26 mouse cellular contexts compared by ENCODE assay signal in the genomic region with DNA sequence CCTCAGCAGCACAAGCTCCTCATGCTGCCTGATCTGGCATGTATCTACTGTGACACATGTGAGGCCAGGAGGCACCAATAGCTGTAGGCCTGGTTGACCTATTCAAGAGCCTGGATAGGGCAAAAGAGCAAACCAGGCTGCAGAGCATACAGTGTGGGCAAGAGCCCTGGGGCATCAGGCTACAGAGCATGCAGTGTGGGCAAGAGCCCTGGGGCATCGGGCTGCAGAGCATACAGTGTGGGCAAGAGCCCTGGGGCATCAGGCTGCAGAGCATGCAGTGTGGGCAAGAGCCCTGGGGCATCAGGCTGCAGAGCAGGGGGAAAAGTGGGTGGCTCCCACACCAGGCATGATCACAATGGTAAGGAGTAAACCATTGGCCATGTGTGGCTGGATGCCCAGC.
DNase-seq lines count a peak whose midpoint lies in the region; ATAC-seq and TF ChIP-seq lines count a peak whose summit lies in the region.
"Had no signal": no experiment of that assay in that cellular context is flagged by ENCODE, and none has a peak within 500 bp of the region (broad histone marks: within the 10 kb centered on the region; RNA-seq: fewer than 3 reads in every experiment).

No protein-coding gene starts in this region.

- H3K9ac ChIP-seq in forebrain, embryonic 12.5 days, result no peak overlapping the region
- no peak overlapping the region for H3K9ac ChIP-seq in hindbrain, embryonic 14.5 days
- H3K9ac ChIP-seq in hindbrain, postnatal 0 days (replicated peaks; ENCODE audit: low read length), result no peak overlapping the region
- no peak overlapping the region for H3K9ac ChIP-seq in hindbrain, embryonic 12.5 days
- no peak overlapping the region for H3K9ac ChIP-seq in midbrain, embryonic 13.5 days (replicated peaks)
- H3K9ac ChIP-seq: embryonic facial prominence, embryonic 12.5 days; heart, embryonic 12.5 days; heart, embryonic 15.5 days had no signal

- peaks cover 9% of the 10 kb centered on the region for H3K4me1 ChIP-seq in forebrain, embryonic 10.5 days
- H3K4me1 ChIP-seq in forebrain, embryonic 12.5 days, result no peaks in the 10 kb centered on the region
- 0 out of 2 replicates have a peak, but pooled peaks cover 3% of the 10 kb centered on the region for H3K4me1 ChIP-seq in hindbrain, embryonic 10.5 days (replicated peaks)
- H3K4me1 ChIP-seq in hindbrain, embryonic 14.5 days (replicated peaks; ENCODE audit: control insufficient read depth, insufficient read depth, low read length), result no peaks in the 10 kb centered on the region
- no peaks in the 10 kb centered on the region for H3K4me1 ChIP-seq in hindbrain, postnatal 0 days (ENCODE audit: insufficient read depth, low read length)
- no peaks in the 10 kb centered on the region for H3K4me1 ChIP-seq in hindbrain, embryonic 12.5 days
- no peaks in the 10 kb centered on the region for H3K4me1 ChIP-seq in midbrain, embryonic 13.5 days (replicated peaks)
- H3K4me1 ChIP-seq in midbrain, embryonic 10.5 days, result 0 out of 2 replicates have a peak, but pooled peaks cover 3% of the 10 kb centered on the region
- H3K4me1 ChIP-seq: embryonic facial prominence, embryonic 12.5 days; heart, embryonic 12.5 days; heart, embryonic 15.5 days had no signal

- no peak overlapping the region for H3K4me3 ChIP-seq in forebrain, embryonic 10.5 days
- H3K4me3 ChIP-seq in forebrain, embryonic 12.5 days (replicated peaks), result no peak overlapping the region
- no peak overlapping the region for H3K4me3 ChIP-seq in hindbrain, embryonic 10.5 days
- no peak overlapping the region for H3K4me3 ChIP-seq in hindbrain, embryonic 14.5 days (replicated peaks; ENCODE audit: low read length)
- no peak overlapping the region for H3K4me3 ChIP-seq in hindbrain, postnatal 0 days (ENCODE audit: low read length)
- no peak overlapping the region for H3K4me3 ChIP-seq in hindbrain, embryonic 12.5 days
- no peak overlapping the region for H3K4me3 ChIP-seq in midbrain, embryonic 13.5 days (replicated peaks)
- no peak overlapping the region for H3K4me3 ChIP-seq in midbrain, embryonic 10.5 days
- H3K4me3 ChIP-seq: embryonic facial prominence, embryonic 12.5 days; erythroblast, embryonic 14.5 days; heart, embryonic 12.5 days; heart, embryonic 15.5 days had no signal

- TF ChIP-seq CTCF in hindbrain, postnatal 0 days (IDR thresholded peaks at IDR 0.05; ENCODE audit: low read depth), result no peak

- WGBS in forebrain, embryonic 10.5 days, result 96% methylated on average over 1 of the region's 1 CpGs
- WGBS in forebrain, embryonic 12.5 days, result 95% methylated on average over 1 of the region's 1 CpGs
- 100% methylated on average over 1 of the region's 1 CpGs for WGBS in hindbrain, embryonic 10.5 days
- WGBS in hindbrain, embryonic 14.5 days, result 92% methylated on average over 1 of the region's 1 CpGs
- WGBS in hindbrain, postnatal 0 days, result 92% methylated on average over 1 of the region's 1 CpGs
- WGBS in hindbrain, embryonic 12.5 days, result 87% methylated on average over 1 of the region's 1 CpGs
- WGBS in midbrain, embryonic 13.5 days, result 88% methylated on average over 1 of the region's 1 CpGs
- 96% methylated on average over 1 of the region's 1 CpGs for WGBS in midbrain, embryonic 10.5 days

- no peak overlapping the region for H3K4me2 ChIP-seq in forebrain, embryonic 12.5 days
- H3K4me2 ChIP-seq in hindbrain, embryonic 14.5 days (replicated peaks), result no peak overlapping the region
- no peak overlapping the region for H3K4me2 ChIP-seq in hindbrain, postnatal 0 days (ENCODE audit: low read depth, low read length)
- no peak overlapping the region for H3K4me2 ChIP-seq in hindbrain, embryonic 12.5 days (replicated peaks)
- H3K4me2 ChIP-seq in midbrain, embryonic 13.5 days (replicated peaks), result no peak overlapping the region
- H3K4me2 ChIP-seq: embryonic facial prominence, embryonic 12.5 days; heart, embryonic 12.5 days; heart, embryonic 15.5 days had no signal

- H3K27me3 ChIP-seq in forebrain, embryonic 10.5 days (ENCODE audit: poor library complexity, severe bottlenecking), result no peaks in the 10 kb centered on the region
- no peaks in the 10 kb centered on the region for H3K27me3 ChIP-seq in forebrain, embryonic 12.5 days
- no peaks in the 10 kb centered on the region; the same call in 1 of the 2 replicates for H3K27me3 ChIP-seq in hindbrain, embryonic 10.5 days (ENCODE audit: insufficient read depth, poor library complexity, severe bottlenecking)
- H3K27me3 ChIP-seq in hindbrain, embryonic 14.5 days (ENCODE audit: control insufficient read depth, insufficient read depth, low read length), result no peaks in the 10 kb centered on the region
- no peaks in the 10 kb centered on the region for H3K27me3 ChIP-seq in hindbrain, postnatal 0 days (ENCODE audit: insufficient read depth, low read length)
- no peaks in the 10 kb centered on the region for H3K27me3 ChIP-seq in hindbrain, embryonic 12.5 days
- H3K27me3 ChIP-seq in midbrain, embryonic 13.5 days, result no peaks in the 10 kb centered on the region
- H3K27me3 ChIP-seq in midbrain, embryonic 10.5 days (ENCODE audit: low read depth, poor library complexity, severe bottlenecking), result no peaks in the 10 kb centered on the region
- H3K27me3 ChIP-seq: embryonic facial prominence, embryonic 12.5 days; heart, embryonic 15.5 days had no signal

- 0 out of 2 replicates have a peak overlapping the region, but pooled peaks have one; percentile 16 for H3K27ac ChIP-seq in forebrain, embryonic 10.5 days
- H3K27ac ChIP-seq in forebrain, embryonic 12.5 days, result no peak overlapping the region
- H3K27ac ChIP-seq in hindbrain, embryonic 10.5 days, result peak overlapping the region; percentile 29; the same call in 1 of the 2 replicates
- H3K27ac ChIP-seq in hindbrain, embryonic 14.5 days, result no peak overlapping the region
- no peak overlapping the region for H3K27ac ChIP-seq in hindbrain, postnatal 0 days
- H3K27ac ChIP-seq in hindbrain, embryonic 12.5 days, result no peak overlapping the region
- no peak overlapping the region for H3K27ac ChIP-seq in midbrain, embryonic 13.5 days
- H3K27ac ChIP-seq in midbrain, embryonic 10.5 days (replicated peaks), result no peak overlapping the region
- H3K27ac ChIP-seq: embryonic facial prominence, embryonic 12.5 days; heart, embryonic 15.5 days had no signal

- no peak for DNase-seq in forebrain, embryonic 10.5 days (ENCODE audit: extremely low spot score, low spot score)
- DNase-seq in hindbrain, embryonic 10.5 days (ENCODE audit: low spot score), result no peak
- DNase-seq in hindbrain, embryonic 14.5 days (ENCODE audit: low spot score), result no peak
- no peak for DNase-seq in hindbrain, postnatal 0 days (ENCODE audit: low spot score)
- DNase-seq in midbrain, embryonic 10.5 days (ENCODE audit: low spot score), result no peak
- DNase-seq: adrenal gland, postnatal 10 days; adrenal gland, postnatal 36 days; B cell, adult 2 months; cerebellum, adult 18-20 months; cerebellum, adult 9-10 months; cerebellum, postnatal 14 days; gastrocnemius, postnatal 25 days; heart, adult 18-20 months; heart, postnatal 10 days; heart, postnatal 36 days; kidney, adult 2 months had no signal

- ATAC-seq in forebrain, embryonic 12.5 days (ENCODE audit: low FRiP score), result no peak
- ATAC-seq in hindbrain, embryonic 14.5 days (ENCODE audit: low FRiP score), result no peak
- ATAC-seq in hindbrain, postnatal 0 days, result peak; percentile 32; the same call in 1 of the 2 replicates
- ATAC-seq in hindbrain, embryonic 12.5 days (ENCODE audit: low FRiP score), result no peak
- ATAC-seq in midbrain, embryonic 13.5 days, result peak; percentile 58; the same call in 1 of the 2 replicates
- ATAC-seq: intestine, postnatal 0 days; Patski had no signal

- H3K36me3 ChIP-seq in forebrain, embryonic 10.5 days (replicated peaks), result no peaks in the 10 kb centered on the region
- no peaks in the 10 kb centered on the region for H3K36me3 ChIP-seq in forebrain, embryonic 12.5 days (replicated peaks)
- H3K36me3 ChIP-seq in hindbrain, embryonic 10.5 days, result no peaks in the 10 kb centered on the region
- no peaks in the 10 kb centered on the region for H3K36me3 ChIP-seq in hindbrain, embryonic 14.5 days (replicated peaks; ENCODE audit: control insufficient read depth, insufficient read depth)
- H3K36me3 ChIP-seq in hindbrain, postnatal 0 days (ENCODE audit: insufficient read depth, low read length), result no peaks in the 10 kb centered on the region
- H3K36me3 ChIP-seq in hindbrain, embryonic 12.5 days, result no peaks in the 10 kb centered on the region
- H3K36me3 ChIP-seq in midbrain, embryonic 13.5 days, result no peaks in the 10 kb centered on the region
- no peaks in the 10 kb centered on the region for H3K36me3 ChIP-seq in midbrain, embryonic 10.5 days
- H3K36me3 ChIP-seq: embryonic facial prominence, embryonic 12.5 days; G1E; heart, embryonic 12.5 days; heart, embryonic 15.5 days had no signal

- no peaks in the 10 kb centered on the region for H3K9me3 ChIP-seq in forebrain, embryonic 10.5 days
- H3K9me3 ChIP-seq in forebrain, embryonic 12.5 days, result no peaks in the 10 kb centered on the region
- no peaks in the 10 kb centered on the region for H3K9me3 ChIP-seq in hindbrain, embryonic 10.5 days
- no peaks in the 10 kb centered on the region for H3K9me3 ChIP-seq in hindbrain, embryonic 14.5 days (ENCODE audit: control insufficient read depth, low read length)
- no peaks in the 10 kb centered on the region for H3K9me3 ChIP-seq in hindbrain, postnatal 0 days (ENCODE audit: low read length)
- no peaks in the 10 kb centered on the region for H3K9me3 ChIP-seq in hindbrain, embryonic 12.5 days (replicated peaks)
- no peaks in the 10 kb centered on the region for H3K9me3 ChIP-seq in midbrain, embryonic 13.5 days
- H3K9me3 ChIP-seq in midbrain, embryonic 10.5 days (replicated peaks), result no peaks in the 10 kb centered on the region
- H3K9me3 ChIP-seq: embryonic facial prominence, embryonic 12.5 days; heart, embryonic 12.5 days; heart, embryonic 15.5 days had no signal

Comparison
In these comparisons a context has a peak if more than half of its experiments do, and no peak if none do; other contexts are left out.
1. H3K27ac ChIP-seq: peak in forebrain, embryonic 10.5 days (single experiment) and hindbrain, embryonic 10.5 days (single experiment); none in forebrain, embryonic 12.5 days (single experiment), hindbrain, embryonic 14.5 days (single experiment), hindbrain, postnatal 0 days (single experiment), hindbrain, embryonic 12.5 days (single experiment), midbrain, embryonic 13.5 days (single experiment) and midbrain, embryonic 10.5 days (single experiment).
2. ATAC-seq: peak in hindbrain, postnatal 0 days (single experiment) and midbrain, embryonic 13.5 days (single experiment); none in forebrain, embryonic 12.5 days (single experiment), hindbrain, embryonic 14.5 days (single experiment) and hindbrain, embryonic 12.5 days (single experiment).